Mouse (Mus musculus) embryonic facial prominence, embryonic 13.5 days (tissue): ENCODE results near the gene Speer4c. TPM values are rescaled to one million over a fixed set of nuclear protein-coding genes. Genes with fewer than 3 reads are reported as not detected.
"Not testable (repeated sequence)": the region's sequence is repeated elsewhere in the genome, so short reads cannot be mapped to it uniquely, and the experiment has no call there.

ENCODE experiments used
- ATAC-seq: fragments of 200-750 bp; cut with Nextera tagmentation; 2 replicates; pipeline ENCODE4 v1.8.0; 2017; ENCODE audit warnings: low read depth; ENCODE audit not compliant: insufficient number of reproducible peaks, insufficient read depth, low FRiP score, low TSS enrichment
- H3K27ac ChIP-seq: fragments of 300-500 bp; sonication (generic); 2 replicates; pipeline ENCODE4 v1.5.1; 2015; ENCODE audit warnings: moderate library complexity, mild to moderate bottlenecking, inconsistent platforms
- H3K27me3 ChIP-seq: fragments of 300-500 bp; sonication (generic); 2 replicates; pipeline ENCODE4 v1.6.1; 2015; ENCODE audit warnings: mild to moderate bottlenecking, inconsistent platforms
- H3K36me3 ChIP-seq: fragments of 300-500 bp; sonication (generic); 2 replicates; pipeline ENCODE4 v1.6.1; 2015; ENCODE audit warnings: mild to moderate bottlenecking, inconsistent platforms
- H3K4me1 ChIP-seq: fragments of 300-500 bp; sonication (generic); 2 replicates; pipeline ENCODE4 v1.6.1; 2015; ENCODE audit warnings: inconsistent platforms
- H3K4me2 ChIP-seq: fragments of 300-500 bp; sonication (generic); 2 replicates; pipeline ENCODE4 v1.6.1; 2015; ENCODE audit warnings: moderate library complexity, mild to moderate bottlenecking, inconsistent platforms
- H3K4me3 ChIP-seq: fragments of 300-500 bp; sonication (generic); 2 replicates; pipeline ENCODE4 v1.5.1; 2015; ENCODE audit warnings: mild to moderate bottlenecking, inconsistent platforms
- H3K9ac ChIP-seq: fragments of 300-500 bp; sonication (generic); 2 replicates; pipeline ENCODE4 v1.6.1; 2015; ENCODE audit warnings: mild to moderate bottlenecking, inconsistent platforms
- H3K9me3 ChIP-seq: fragments of 300-500 bp; sonication (generic); 2 replicates; pipeline ENCODE4 v1.6.1; 2016; ENCODE audit warnings: inconsistent platforms
- WGBS: fragments of 180-500 bp; shearing (Covaris S2); methylation state at CpG from one replicate; pipeline ENCODE4 v1.1.7; 2015; ENCODE audit warnings: mixed read lengths; 5-methylcytosine and 5-hydroxymethylcytosine counted together
- polyA plus RNA-seq: library from polyadenylated mRNA; unstranded; fragments of >200 nt; fragmentation: Nextera tagmentation; extraction: Ambion mirVana; gene quantifications from 2 replicates; pipeline ENCODE4 v1.2.1, GENCODE M21; 2015

Speer4c gene
- polyA plus RNA-seq, 1 experiment from 2014 or later = not detected

DNA sequence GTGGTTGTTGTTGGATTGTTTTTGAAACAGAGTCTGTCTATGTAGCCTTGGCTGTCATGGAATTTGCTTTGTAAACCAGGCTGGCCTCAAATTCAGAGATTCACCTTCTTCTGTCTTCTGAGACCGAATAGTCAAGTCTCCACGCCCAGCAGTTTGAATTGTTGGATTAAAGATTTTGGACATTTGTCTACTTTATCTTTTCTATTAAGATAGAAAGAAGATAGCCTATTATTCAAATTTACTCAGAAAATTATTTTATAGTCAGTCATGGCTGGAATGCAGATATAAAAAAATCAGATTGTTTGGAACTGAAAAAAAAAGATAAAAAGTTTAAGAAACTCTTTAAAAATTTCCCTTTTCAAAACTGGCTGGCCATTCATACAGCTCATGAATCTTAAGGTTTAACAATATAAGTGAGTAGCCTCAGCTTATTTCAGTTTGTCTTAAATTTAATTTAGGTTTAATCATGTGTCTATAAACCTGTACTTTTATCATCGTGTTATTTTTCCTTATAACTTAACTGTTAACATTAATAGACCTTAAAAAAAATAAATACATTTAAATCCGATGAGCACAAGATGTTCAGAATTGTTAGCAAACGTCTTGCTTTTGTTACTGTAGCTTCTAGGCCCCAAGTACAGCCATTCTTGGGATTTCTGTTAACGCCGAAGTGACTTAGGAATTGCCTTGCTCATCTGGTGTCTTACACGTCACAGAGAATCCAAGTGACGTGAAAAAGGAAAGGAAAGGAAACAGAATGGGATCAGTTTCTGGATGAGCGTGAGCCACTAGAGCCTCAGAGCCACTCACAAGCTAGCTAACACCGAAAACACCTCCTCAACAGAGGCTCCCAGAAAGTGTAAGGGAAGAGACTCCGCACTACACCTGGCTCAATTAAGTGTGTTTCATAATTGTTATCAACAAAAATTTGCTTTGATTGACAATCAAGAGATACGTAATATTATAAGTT, 33.8 kb downstream of the Speer4c start:
- H3K4me3 ChIP-seq, H3K27ac ChIP-seq, H3K4me2 ChIP-seq, H3K4me1 ChIP-seq, H3K9ac ChIP-seq, H3K36me3 ChIP-seq, H3K27me3 ChIP-seq: not testable (repeated sequence)
- peaks cover 12% of the 10 kb centered on the region for H3K9me3 ChIP-seq
- peak; percentile 88 for ATAC-seq
- 67% methylated on average over 13 of the region's 13 CpGs for WGBS

GRCm38 (mm10) chr5:15678907-15679306, 35.2 kb downstream of the Speer4c start:
- 67% methylated on average over 2 of the region's 2 CpGs for WGBS
- ATAC-seq = not testable (repeated sequence)

GRCm38 (mm10) chr5:15677750-15678149, 36.3 kb downstream of the Speer4c start:
- H3K4me2 ChIP-seq, H3K9ac ChIP-seq, H3K27me3 ChIP-seq, H3K4me3 ChIP-seq, H3K27ac ChIP-seq, H3K36me3 ChIP-seq, H3K4me1 ChIP-seq: not testable (repeated sequence)
- peaks cover 20% of the 10 kb centered on the region for H3K9me3 ChIP-seq
- peak; percentile 73; the same call in 1 of the 2 replicates for ATAC-seq
- 85% methylated on average over 4 of the region's 4 CpGs for WGBS

More at GRCm38 (mm10) chr5:15678907-15679306, 35.2 kb downstream of the Speer4c start:
- not testable (repeated sequence) for H3K27me3 ChIP-seq, H3K36me3 ChIP-seq, H3K9ac ChIP-seq, H3K4me1 ChIP-seq, H3K4me3 ChIP-seq, H3K27ac ChIP-seq, H3K4me2 ChIP-seq
- H3K9me3 ChIP-seq = peaks cover 12% of the 10 kb centered on the region

DNA sequence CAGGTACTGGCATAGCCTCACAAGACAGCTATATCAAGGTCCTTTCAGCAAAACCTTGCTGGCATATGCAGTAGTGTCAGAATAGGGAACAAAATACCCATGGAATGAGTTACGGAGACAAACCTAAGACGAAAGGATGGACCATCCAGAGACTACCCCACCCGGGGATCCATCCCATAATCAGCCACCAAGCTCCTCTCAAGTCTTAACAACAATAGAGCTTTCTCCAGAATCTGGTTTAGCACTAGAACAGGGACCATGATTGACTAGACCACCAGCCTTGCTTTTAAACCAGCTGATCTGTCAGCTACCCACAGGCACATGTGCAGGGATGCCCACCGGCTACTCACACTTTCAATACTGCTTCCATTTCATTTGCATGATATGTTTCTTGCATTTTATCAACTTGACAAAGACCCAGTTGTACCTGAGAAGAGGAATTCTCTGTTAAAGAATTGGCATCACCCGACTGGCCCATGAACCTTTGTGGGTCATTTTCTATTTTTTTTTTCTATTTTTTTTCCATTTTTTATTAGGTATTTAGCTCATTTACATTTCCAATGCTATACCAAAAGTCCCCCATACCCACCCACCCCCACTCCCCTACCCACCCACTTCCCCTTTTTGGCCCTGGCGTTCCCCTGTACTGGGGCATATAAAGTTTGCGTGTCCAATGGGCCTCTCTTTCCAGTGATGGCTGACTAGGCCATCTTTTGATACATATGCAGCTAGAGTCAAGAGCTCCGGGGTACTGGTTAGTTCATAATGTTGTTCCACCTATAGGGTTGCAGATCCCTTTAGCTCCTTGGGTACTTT, 39.4 kb downstream of the Speer4c start:
- H3K4me3 ChIP-seq, H3K27ac ChIP-seq, H3K27me3 ChIP-seq, H3K4me1 ChIP-seq, H3K9ac ChIP-seq, H3K36me3 ChIP-seq, H3K4me2 ChIP-seq: not testable (repeated sequence)
- peak; percentile 76 for ATAC-seq
- peaks cover 18% of the 10 kb centered on the region for H3K9me3 ChIP-seq
- 90% methylated on average over 5 of the region's 8 CpGs for WGBS

GRCm38 (mm10) chr5:15673989-15674388, 40.1 kb downstream of the Speer4c start:
- H3K4me3 ChIP-seq, H3K4me2 ChIP-seq, H3K36me3 ChIP-seq, H3K27ac ChIP-seq, H3K27me3 ChIP-seq, ATAC-seq, H3K9ac ChIP-seq, H3K4me1 ChIP-seq: not testable (repeated sequence)
- 75% methylated on average over 2 of the region's 2 CpGs for WGBS
- H3K9me3 ChIP-seq = peaks cover 17% of the 10 kb centered on the region

- H3K4me3 ChIP-seq, H3K27ac ChIP-seq, H3K36me3 ChIP-seq, H3K4me1 ChIP-seq, H3K9ac ChIP-seq, H3K4me2 ChIP-seq, H3K27me3 ChIP-seq: not testable (repeated sequence)
- WGBS = 89% methylated on average over 18 of the region's 18 CpGs
- 0 out of 2 replicates have a peak, but pooled peaks have one; percentile 43 for ATAC-seq
- H3K9me3 ChIP-seq = peaks cover 12% of the 10 kb centered on the region
Measured at GRCm38 (mm10) chr5:15670789-15671188, 43.3 kb downstream of the Speer4c start.

GRCm38 (mm10) chr5:15663847-15664246, 50.2 kb downstream of the Speer4c start:
- not testable (repeated sequence) for ATAC-seq, H3K9me3 ChIP-seq, H3K4me2 ChIP-seq, H3K9ac ChIP-seq, H3K27ac ChIP-seq, H3K4me3 ChIP-seq, H3K4me1 ChIP-seq, H3K27me3 ChIP-seq, H3K36me3 ChIP-seq
- WGBS = 74% methylated on average over 7 of the region's 7 CpGs

Other genes starting within 250 kb of the Speer4c start
- gene Gm21149, start 237.7 kb downstream of the Speer4c start, polyA plus RNA-seq = not detected in 2 replicates
- gene Gm21190, start 185.0 kb downstream of the Speer4c start, polyA plus RNA-seq = not detected in 2 replicates
- gene Gm21083, start 136.9 kb downstream of the Speer4c start, polyA plus RNA-seq = not detected in 2 replicates
- gene Speer4d, start 95.2 kb downstream of the Speer4c start, polyA plus RNA-seq = not detected in 2 replicates
- not detected in 2 replicates for gene 4930572O03Rik, start 57.2 kb downstream of the Speer4c start, polyA plus RNA-seq
- gene Cacna2d1, start 220.4 kb upstream of the Speer4c start, polyA plus RNA-seq = 11.4 and 14.0 TPM in 2 replicates